Mouse (Mus musculus): ENCODE data around the gene B4galt3. TPM values are rescaled to one million over a fixed set of nuclear protein-coding genes. Genes with fewer than 3 reads are reported as not detected.
A peak's percentile ranks its signal among the peaks of the same experiment; 100 is the strongest.

The B4galt3 gene
- total RNA-seq (2015; ENCODE audit: low replicate concordance) (8.1 and 11.3 TPM in 2 replicates), total RNA-seq (2017; ENCODE audit: low replicate concordance) (7.7 and 29.1 TPM in 2 replicates)

DNA sequence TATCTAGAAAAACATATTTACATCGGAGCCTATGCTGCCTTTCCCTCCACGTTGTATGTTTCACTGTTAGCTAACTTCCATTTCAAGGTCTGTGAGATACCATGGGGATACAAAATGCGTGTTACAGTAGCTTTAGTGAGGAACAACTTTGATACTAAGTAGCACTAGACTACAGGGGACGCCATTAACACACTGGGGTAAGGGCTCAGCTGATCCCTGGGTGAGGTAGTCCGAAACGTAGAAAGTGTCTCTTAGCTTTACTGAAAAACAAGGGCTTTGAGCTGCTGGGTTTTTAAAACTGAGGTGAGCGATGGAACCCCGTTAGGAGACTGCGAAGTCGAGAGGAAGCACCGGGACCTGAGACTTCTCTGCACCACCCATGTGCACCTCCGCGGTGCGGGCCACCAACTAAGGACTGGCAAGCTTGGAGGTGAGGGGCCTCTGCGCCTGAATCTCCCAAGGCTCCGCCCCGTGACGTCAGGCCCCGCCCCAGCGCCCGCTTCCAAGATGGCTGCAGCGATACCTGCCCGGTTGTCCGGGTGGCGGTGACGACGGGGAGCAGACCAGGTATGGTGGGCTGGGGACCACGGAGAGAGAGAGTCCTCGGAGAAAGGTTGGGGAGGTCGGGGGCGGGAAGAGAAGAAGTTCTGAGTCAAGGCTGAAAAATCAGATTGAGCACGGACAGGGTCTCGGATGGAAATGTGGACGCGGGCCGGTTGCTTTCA, at the start of gene B4galt3:
Gene B4galt3 (plus strand): TSS at position 481 of the 725 bp plus-strand sequence.
- peak; percentile 95 for ATAC-seq (replicated peaks; ENCODE audit: low FRiP score, poor library complexity, severe bottlenecking)

DNA sequence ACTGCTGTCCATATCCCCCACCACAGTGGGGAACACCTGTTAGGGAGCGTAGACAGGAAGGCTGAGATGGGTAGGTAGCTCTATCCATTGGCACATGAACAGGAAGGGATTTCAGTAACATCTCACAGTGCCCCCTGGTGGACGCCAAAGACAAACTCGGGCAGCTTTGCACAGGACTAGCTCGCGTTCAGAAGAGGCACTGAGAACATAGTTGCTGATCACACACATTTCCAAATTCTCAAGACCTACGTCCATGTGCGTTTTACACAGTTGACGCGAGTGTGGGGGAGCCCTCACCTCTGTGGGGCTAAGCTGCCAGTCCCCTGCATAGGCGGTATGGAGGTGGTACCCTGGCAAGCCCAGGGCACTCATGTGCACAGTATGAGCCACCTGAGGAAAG, 49.3 kb upstream of the B4galt3 start:
- ATAC-seq (replicated peaks; ENCODE audit: low FRiP score, poor library complexity, severe bottlenecking) = peak; percentile 48

DNA sequence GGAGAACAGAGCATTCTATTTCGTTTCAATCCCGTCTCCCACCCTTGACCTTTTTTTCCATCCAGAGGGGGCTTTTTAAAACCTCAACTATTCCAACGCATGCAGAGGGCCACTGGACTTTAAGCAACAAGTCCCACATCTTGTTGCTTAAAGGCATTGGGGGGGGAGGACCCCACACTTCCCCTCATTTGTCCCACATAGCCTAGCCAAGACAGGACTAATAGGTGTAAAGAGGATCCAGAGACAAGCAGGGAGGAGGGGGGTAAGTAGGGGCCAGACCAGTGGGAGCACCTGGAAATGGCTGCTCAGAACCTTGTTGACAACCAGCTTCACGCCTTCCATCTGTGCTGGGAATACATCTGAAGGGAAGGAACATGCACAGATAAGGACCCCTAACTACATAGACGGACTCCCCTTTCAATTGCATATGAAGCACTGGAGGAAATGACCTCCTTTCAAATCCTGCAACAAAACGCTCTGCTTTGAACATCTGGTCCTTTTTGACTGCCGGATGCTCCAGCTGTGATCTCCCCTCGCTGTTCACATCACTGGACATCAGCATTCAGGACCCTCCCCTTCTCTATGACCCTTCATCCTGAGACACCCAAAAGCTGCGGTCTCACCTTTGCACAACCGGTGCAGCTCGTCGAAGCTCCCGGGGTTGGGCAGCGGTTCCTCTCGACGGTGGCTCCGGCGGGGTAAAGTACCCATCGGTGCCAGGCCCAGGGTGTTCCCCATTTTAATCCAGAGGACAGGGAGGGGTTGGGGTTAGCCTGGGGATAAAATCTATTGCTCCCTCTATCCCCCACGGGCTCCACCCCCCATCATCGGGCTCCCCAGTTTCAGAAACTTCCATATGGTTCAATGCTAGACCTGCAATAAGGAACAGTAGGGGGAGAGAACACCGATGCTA, 48.6 kb upstream of the B4galt3 start:
- no peak for ATAC-seq (replicated peaks; ENCODE audit: low FRiP score, poor library complexity, severe bottlenecking)

DNA sequence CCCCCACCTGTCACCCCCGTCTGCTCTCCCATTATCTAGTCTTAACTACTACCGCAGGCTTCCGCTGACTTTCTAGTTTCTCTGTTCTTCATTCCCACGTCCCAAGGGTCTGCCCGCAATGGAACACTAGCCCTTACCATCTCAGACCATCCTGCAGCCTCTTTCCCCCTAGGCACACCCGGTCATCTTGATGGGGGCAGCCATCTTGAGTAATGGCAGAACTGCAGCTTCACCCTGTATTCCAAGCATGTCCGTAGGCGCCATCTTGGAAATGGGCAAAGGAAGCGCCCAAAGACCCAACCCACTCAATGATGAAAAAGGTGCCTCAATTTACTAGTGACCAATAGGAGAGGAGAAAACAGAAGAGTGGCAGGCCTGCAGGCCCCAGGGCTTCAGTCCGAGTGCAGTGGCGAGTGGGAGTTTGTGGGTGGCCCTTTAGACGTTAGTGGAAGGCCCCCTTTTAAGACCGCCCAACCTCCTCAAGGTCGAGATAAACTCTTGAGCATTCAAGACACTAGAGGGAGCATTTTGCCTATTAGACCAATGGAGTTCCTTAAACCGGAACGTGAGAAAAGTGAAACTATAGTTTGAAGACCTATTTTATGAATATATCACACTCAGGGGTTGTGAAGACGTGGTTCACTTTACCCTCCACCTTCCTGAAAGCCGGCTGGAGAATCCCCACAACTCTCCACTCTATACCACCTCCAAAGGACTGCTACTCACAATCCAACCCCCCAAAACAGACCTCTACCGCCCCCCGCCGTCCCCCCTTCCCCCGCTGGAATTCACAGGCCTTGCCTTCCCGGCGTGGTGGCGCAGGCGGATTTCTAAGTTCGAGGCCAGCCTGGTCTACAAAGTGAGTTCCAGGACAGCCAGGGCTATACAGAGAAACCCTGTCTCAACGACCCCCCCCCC, 47.6 kb upstream of the B4galt3 start, which contains the start of gene Tomm40l:
Gene Tomm40l (minus strand): TSS at position 277 of the 918 bp plus-strand sequence.
- peak; percentile 94 for ATAC-seq (replicated peaks; ENCODE audit: low FRiP score, poor library complexity, severe bottlenecking)

DNA sequence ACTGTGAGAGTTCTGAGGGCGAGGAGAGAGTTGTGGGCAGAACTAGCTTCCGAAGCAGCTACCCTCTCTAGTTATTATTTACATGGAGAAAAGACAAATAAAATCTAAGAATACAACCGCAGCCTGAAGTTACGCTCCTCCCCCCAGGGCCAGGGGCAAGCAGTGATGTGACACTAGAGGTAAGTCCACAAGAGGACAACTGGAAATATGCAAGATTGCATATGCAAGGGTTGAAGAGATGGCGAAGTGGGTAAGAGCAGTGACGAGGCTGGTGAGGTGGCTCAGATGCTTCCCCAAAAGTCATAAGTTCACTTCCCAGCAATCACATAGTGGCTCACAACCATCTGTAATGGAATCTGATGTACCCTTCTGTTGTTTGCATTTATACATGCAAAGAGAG, 47.0 kb upstream of the B4galt3 start:
- ATAC-seq (replicated peaks; ENCODE audit: low FRiP score, poor library complexity, severe bottlenecking) = no peak

DNA sequence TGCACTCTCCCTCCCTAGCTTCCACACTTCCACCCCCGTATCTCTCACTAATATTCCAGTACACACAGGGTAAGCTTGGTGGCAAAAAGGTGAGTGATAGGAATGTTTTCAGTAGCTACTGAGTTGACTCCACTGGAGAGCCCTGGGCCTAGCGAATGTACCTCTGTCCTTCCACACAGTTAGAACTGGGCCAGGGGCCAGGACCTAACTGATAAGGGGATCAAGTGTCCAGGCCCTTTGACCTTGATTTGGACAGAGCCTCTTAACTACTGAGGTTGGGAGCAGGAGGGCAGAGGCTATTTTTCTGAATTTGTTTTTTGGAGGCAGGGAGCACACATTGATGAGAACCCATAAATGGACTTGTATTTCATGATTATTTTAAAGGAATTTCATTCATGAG, 46.3 kb upstream of the B4galt3 start:
- no peak for ATAC-seq (replicated peaks; ENCODE audit: low FRiP score, poor library complexity, severe bottlenecking)

DNA sequence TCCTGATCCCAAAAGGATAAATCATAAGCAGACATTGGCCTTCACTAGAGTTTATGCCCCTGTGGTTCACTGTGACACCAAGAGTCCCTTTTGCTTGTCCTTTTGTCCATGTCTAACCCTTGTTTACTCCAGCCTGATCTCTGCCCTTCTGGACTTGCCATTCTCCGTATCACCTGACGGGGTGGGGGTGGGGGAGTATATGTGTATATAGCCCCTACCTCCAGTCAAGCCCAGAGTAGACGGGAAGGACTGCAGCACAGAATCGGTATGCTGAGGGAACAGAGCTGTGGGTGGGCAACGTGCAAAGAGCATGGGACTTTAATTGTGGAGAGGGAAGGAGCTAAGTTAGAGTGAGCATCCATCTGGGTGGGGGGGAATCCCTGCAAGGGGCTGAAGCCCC, 45.3 kb upstream of the B4galt3 start, which contains the start of gene Apoa2:
Gene Apoa2 (plus strand): TSS at position 198 of the 400 bp plus-strand sequence.
- no peak for ATAC-seq (replicated peaks; ENCODE audit: low FRiP score, poor library complexity, severe bottlenecking)

DNA sequence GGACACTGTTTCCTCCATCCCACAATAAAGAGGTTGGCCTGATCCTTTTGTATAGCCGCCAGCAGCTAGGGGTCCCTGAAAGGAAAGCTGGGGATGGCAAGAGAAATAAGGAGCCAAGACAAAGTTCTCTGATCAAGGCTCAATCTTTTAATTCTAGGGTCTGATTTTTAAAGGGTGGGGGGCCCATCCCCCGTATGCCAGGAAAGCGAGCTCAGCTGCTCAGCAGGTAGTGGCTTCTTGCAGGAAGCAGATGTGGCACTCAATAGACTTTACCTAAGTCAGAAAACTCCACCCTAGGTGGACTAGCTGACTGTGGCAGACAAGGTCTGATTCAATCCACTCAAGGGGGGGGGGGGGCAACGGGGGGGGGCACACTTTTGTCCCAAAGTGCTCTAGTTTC, 43.3 kb upstream of the B4galt3 start:
- ATAC-seq (replicated peaks; ENCODE audit: low FRiP score, poor library complexity, severe bottlenecking) = no peak

DNA sequence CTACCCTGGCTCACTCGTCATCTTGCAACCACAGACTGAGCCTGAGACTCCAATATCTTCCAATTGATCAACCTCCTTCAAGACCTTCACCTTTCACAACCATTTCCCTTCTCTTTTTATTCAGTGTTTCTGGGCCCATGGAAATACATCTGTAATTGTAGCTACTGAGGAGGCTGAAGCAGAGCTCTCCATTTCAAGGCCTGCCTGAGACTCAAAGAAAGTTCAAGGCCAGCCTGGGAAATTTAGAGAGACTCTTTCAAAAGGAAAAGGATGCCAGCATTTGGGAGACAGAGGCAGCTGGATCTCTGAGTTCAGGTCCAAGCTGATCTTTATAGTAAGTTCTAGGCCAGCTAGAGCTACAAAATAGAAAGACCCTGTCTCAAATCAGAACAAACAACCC, 42.2 kb upstream of the B4galt3 start:
- no peak for ATAC-seq (replicated peaks; ENCODE audit: low FRiP score, poor library complexity, severe bottlenecking)

DNA sequence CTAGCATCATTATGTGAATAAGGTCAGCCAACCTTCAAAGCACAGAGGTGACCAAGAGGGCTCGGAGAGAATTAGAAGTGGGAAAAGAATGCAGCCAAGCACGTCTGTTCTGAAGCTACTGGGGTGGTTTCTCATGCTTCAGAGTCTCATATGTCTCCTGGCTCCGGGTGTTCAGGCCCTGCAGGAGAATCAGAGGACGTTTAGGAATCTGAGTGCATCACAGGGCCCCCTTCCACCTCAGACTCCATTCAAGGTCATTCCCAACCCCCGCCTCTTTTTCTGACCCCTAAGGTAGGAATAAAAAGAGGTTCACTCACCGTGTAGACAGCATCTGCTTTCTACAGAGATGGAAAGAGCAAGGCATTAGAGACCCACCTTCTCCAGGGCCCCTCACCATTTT, 40.4 kb upstream of the B4galt3 start:
- ATAC-seq (replicated peaks; ENCODE audit: low FRiP score, poor library complexity, severe bottlenecking) = no peak

DNA sequence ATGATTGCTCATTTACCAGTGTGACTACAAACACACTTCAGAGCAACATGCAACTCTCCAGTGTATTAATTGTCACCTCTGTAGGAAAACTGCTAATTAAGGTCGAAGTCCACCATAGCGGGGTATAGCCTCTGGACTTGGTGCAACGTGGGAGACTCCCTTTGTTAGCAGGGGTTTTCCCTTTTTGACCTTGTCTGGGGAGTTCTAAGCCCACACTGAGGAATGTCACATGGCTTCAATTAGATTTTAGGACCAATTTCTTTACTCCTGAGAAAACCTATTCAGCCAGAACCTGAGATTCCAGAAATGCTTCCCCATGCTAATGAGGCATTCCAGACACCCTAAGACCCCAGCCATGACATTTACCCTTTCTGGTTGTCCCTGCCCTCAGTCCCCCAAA, 39.9 kb upstream of the B4galt3 start:
- no peak for ATAC-seq (replicated peaks; ENCODE audit: low FRiP score, poor library complexity, severe bottlenecking)

DNA sequence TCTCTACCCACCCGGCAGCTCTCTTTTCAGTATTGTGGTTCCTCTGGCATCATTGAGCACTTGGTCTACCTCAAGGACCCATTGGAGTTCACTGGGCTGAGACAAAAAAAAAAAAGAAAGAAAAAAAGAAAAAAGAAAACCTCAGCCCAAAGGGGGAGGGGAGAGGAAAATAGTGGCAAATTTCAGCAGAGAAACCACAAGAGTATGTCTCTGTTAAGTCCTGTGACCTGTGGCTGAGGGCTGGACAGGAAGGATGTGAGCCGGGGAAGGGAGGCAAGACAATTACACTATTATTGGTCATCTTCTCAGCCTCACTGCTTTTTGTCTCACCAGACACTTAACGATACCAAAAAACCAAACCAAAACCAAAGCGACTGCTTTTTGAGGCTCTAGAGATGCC, 38.3 kb upstream of the B4galt3 start:
- no peak for ATAC-seq (replicated peaks; ENCODE audit: low FRiP score, poor library complexity, severe bottlenecking)

DNA sequence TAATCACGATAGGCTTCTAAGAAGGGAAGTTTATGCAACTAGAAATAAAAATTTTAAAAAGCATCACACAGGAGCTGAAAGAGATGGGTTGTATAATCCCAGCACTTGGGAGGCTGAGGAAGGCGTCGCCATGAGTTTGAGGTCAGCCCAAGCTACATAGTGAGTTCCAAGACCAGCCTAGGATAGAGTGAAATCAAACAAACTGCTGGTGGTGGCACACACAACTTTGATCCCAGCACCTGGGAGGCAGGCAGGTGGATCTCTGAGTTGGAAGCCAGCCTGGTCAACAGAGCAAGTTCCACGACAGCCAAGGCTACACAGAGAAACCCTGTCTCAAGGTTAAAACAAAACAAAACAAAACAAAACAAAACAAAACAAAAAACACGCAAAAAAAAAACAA, 37.8 kb upstream of the B4galt3 start:
- ATAC-seq (replicated peaks; ENCODE audit: low FRiP score, poor library complexity, severe bottlenecking) = no peak

DNA sequence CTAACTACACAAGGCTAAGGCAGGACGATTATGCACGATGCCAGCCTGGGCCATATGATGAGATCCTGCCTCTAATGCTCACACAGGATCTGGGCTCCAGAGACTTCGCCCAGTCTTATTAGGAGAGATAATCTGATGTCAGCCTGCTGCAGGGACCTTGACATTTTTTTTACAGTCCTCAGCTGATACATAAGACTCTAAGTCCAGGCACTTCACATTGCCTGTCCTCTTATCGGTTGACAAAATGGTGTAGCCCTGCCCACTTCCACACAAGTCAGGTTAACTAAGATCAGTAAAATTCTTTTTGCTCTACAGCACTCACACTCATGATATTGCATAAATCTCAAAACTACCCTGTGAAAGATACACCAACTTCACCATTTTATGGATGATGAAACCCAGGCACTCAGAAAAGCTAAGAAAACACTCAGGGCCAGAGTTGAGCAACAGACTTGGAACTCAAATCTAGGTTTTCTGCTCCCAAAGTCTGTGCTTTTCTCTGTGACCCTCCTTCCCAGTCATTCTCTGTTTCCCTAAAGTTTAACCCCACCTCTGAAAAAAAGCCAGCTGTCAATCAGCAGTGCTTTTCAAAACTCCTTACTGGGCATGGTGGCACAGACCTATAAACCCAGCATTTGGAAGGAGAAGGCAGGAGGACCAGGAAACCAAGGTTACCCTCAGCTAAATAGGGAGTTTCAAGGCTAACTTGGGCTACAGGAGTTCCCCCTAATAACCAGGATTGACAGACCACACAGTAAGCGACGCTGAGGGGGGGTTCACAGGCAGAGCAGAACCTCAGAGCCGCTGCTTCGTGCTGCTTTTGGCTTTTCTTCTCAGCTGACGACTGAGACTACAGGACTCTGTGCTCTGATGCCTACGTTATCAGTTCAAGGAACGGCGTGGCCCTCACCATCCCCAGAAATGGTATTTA, 37.1 kb upstream of the B4galt3 start:
- ATAC-seq (replicated peaks; ENCODE audit: low FRiP score, poor library complexity, severe bottlenecking) = no peak

DNA sequence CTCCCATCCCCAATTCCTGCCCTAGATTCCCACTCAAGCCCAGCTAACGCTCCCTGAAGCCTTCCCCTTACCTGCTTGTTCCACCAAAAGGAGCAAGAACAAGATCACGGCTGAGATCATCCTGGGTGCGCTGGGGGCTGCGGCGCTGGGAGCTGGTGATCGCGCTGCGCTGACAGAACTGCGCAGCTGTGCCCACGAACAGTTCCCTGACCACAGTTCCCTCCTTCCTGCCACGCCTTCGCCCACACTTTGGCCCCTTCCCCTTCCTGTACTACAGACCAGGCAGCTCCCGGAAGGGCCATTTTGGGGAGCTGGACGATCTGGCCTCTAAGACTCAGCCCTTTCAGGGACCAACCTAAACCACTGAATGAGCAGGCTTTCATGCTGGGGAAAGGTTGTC, 36.0 kb upstream of the B4galt3 start, which contains the start of gene Fcer1g:
Gene Fcer1g (minus strand): TSS at position 240 of the 400 bp plus-strand sequence.
- ATAC-seq (replicated peaks; ENCODE audit: low FRiP score, poor library complexity, severe bottlenecking) = no peak

DNA sequence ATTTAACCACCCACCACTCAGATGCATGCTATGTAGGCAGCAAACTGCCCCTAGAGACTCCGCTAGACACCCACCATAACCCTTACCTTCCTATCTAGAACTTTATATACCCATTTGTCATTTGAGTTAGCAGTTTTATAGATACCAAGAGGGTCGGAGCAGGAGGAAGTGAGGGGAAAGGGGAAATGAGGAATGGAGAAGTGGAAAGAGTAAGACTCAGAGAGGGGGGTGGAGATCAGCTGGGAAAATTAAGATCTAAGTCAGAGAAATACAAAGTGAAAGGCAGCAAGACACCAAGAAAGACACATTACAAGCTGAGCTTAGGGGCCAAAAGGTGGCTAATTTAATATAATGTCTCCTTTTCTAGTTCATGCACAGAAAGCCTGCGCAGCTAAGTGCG, 35.6 kb upstream of the B4galt3 start:
- no peak for ATAC-seq (replicated peaks; ENCODE audit: low FRiP score, poor library complexity, severe bottlenecking)

DNA sequence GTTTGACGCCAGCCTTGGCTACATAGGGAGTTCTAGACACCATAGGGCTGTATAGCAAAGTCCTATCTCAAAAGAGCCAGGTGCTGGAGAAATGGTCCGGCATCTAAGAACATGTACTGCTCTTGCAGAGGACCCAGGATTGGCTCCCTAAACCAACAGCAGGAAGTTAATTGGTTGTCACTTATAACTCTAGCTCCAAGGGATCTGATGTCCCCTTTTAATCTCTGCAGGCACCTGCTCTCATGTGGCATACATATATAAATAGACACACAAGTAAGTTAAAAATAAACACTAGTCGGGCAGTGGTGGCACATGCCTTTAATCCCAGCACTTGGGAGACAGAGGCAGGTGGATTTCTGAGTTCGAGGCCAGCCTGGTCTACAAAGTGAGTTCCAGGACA, 34.3 kb upstream of the B4galt3 start:
- ATAC-seq (replicated peaks; ENCODE audit: low FRiP score, poor library complexity, severe bottlenecking) = no peak

DNA sequence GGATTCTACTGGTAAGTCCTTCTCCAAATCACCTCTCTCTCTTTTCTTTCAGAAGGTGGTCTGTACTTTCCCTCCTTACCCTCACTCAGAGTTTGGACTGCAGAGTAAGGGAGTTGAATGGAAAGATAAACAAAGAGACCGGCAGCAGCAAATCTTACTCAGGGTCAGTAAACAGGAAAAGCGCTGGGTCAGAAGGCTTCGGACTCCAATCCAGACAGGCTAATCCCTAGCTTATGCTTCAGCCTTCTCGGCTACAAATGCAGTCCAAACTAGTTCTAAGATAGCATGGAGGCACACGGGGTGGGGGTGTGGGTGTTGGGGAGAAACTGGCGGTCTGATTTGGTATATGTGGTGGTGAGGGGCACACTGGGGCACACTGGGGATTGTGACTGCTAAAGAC, 32.7 kb upstream of the B4galt3 start:
- ATAC-seq (replicated peaks; ENCODE audit: low FRiP score, poor library complexity, severe bottlenecking) = no peak

DNA sequence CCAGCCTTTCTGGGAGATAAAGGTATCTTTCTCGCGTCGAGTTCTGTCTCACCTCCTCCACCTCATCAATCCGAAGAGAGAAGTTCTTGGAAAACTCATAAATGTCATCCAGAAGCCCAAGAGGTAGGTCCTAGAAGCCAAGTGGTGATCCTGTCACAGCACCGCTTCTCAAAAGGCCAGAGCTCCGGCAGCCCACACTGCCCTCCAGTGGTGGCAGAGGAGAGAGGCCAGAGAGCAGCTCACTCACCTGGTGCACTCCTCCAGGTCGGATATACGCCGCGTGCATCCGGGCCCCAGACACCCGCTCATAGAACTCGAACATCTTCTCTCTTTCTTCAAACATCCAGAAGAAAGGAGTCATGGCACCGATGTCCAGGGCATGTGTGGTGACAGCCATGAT, 31.7 kb upstream of the B4galt3 start:
- ATAC-seq (replicated peaks; ENCODE audit: low FRiP score, poor library complexity, severe bottlenecking) = peak; percentile 87

Measured in erythroblast, adult 5-6 weeks (primary cell).